Mouse (Mus musculus): ENCODE measurements at regions not wholly inside any gene's neighbourhood (a gene's known extent, or its start where the extent isn't known, plus 50 kb on each side); places are given as distances from the start of the nearest gene placed in this dataset.
"Not testable (repeated sequence)": the region's sequence is repeated elsewhere in the genome, so short reads cannot be mapped to it uniquely, and the experiment has no call there.

GRCm38 (mm10) chr11:14136142-14136541, 462.9 kb upstream of the Pom121l12 start:
- DNase-seq (ENCODE audit: extremely low spot score in 1 of 2, low spot score in 1 of 2): peak; percentile 21 to 59

- DNase-seq (ENCODE audit: extremely low spot score in 1 of 2, low spot score in 1 of 2): not testable (repeated sequence)
Measured at GRCm38 (mm10) chr11:14142376-14142775, 456.7 kb upstream of the Pom121l12 start.

DNA sequence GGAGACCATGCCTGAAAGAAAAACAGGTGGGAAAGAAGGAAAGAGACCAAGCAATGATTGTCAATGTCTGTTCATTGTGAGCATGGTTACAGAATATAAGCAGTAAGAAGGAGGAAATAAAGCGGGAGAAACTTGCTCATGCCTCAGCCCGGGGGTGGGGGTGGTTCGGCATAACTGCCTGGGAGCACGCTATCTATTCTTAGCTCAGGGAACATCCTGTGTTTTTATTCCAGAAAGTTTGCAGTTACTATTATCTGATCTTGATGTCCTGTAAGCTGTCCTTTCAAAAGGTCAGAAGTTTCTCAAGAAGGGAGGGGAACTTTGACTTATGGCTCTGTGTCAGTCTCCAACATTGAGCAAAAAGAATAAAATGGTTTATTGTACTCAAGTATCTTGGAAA, 451.4 kb upstream of the Pom121l12 start:
- DNase-seq (ENCODE audit: extremely low spot score in 1 of 2, low spot score in 1 of 2): no peak

- no peak for DNase-seq (ENCODE audit: extremely low spot score in 1 of 2, low spot score in 1 of 2)
Measured at GRCm38 (mm10) chr11:14159366-14159765, 439.7 kb upstream of the Pom121l12 start.

DNA sequence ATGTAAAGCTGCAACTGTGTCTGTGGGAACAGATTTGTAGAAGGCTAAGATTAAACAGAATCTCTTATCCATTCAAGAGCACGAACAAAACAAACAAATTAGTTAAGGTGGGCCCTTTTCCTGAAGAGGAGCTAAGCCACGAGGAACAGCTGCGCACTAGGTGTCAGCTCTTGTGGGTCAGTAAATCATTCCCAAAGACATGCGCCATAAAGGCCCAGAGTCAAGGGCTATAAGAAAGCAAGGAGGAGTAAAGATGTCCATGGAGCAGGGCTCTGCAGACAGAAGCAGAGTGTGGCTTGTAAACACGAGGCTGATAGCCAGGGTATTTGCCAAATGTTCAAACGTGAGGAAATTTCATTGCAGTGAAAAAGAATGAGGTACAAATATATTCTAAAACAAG, 429.6 kb upstream of the Pom121l12 start:
- no peak for DNase-seq (ENCODE audit: extremely low spot score in 1 of 2, low spot score in 1 of 2)

- no peak for DNase-seq (ENCODE audit: extremely low spot score in 1 of 2, low spot score in 1 of 2)
Measured at GRCm38 (mm10) chr11:14174594-14174993, 424.5 kb upstream of the Pom121l12 start.

DNA sequence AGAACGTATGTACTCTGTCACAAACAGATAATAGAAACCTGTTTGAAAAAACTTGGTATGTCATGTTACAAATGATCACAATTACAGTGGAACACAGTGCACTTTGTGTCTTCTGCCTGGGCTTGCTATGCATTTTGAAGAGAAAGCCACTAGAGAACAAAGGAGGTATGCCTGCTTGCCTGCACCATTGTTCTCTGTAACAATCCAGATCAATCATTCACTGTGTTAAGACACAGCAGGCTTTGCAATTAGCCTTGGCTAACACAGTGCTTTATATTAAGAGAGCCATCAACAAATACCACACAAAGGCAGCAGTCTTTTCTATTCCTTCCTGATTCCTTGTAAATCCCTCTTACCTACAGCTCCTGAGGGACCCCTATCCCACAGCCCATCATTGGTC, 417.1 kb upstream of the Pom121l12 start:
- DNase-seq (ENCODE audit: extremely low spot score in 1 of 2, low spot score in 1 of 2): peak in 1 of 2 experiments; percentile 1

- no peak for DNase-seq (ENCODE audit: extremely low spot score in 1 of 2, low spot score in 1 of 2)
Measured at GRCm38 (mm10) chr11:14182466-14182865, 416.6 kb upstream of the Pom121l12 start.

DNA sequence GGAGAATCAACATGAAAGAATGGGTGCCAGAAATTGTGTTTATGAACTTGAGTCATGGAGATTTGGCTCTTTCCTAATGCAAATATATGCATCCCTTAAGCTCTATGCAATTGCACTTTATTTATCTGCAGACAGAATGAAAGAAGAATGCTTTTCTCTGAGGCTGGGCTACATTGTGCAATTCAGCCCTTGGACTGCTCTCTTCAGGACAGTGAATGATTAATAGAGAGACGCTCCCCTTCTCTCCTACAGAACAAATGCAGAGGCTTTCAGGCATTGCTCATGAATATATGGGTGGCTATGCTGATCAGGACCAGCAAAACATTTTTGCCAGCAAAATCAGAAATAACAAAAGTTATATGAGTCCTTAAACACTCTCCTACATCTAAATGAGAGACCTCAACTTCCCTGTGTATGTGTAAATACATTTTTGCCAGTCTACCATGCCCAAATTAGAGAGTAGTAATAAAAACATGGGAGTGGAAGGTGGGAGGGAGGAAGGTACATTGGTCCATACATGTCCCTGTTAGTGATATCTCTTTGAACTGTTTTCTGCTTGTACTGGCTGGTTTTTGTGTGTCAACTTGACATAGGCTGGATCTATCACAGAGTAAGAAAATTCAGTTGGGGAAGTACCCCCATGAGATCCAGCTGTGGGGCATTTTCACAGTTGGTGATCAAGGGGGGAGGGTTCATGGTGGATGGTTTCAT, 415.7 kb upstream of the Pom121l12 start:
- peak in 1 of 2 experiments; percentile 2 for DNase-seq (ENCODE audit: extremely low spot score in 1 of 2, low spot score in 1 of 2)

- DNase-seq (ENCODE audit: extremely low spot score in 1 of 2, low spot score in 1 of 2): no peak
Measured at GRCm38 (mm10) chr11:14195081-14195480, 404.0 kb upstream of the Pom121l12 start.

All from frontal cortex, adult 2 months (tissue).